In the genomic region with DNA sequence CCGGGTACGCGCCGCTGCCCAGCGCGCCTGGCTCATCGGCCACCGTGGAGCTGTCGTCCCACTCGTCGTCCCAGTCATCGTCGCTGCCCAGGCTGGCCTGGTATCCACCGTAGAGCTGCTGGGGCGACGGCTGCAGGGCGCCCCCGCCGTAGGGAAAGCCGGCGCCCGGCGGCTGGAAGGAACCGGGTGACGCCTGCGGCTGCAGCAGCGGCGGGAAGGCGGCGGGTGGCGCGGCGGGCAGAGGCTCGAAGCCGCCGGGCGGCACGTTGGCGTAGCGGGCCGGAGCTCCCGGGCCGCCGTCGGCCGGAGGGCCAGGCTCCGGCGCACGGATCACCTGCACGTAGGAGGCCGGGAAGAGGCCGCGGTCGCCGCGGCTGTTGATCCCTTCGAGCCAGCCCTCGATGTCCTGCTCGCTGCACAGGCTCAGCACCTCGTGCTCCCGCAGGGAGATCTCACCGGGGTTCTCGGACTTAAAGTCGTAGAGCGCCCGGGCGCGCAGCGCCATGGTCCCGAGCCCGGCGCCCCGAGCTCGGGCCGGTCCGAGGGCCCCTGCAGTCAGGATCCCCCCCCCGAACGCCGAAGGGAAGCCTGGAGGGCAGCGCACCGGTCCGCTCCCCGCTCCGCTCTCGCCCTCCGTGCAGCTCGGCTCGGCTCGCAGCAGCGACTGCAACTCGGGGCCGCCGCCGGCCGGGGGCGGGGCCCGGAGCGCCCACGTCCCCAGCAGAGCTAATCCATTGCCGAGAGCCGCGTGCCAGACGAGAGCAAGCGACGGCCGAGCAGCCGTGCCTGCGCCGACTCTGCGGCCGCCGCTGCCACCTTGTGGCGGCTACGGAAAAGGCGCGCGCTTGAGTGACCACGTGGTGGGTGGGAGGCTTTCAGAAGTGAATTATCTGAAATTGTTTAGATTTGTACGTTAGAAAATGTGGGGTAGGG, we compare ENCODE assay signal across 8 mouse cellular contexts. TPM values are rescaled to one million over a fixed set of nuclear protein-coding genes. Genes with fewer than 3 reads are reported as not detected.
DNase-seq lines count a peak whose midpoint lies in the region; ATAC-seq and TF ChIP-seq lines count a peak whose summit lies in the region.

A gene (minus strand): TSS at position 674 of the 933 bp plus-strand sequence.

- no peaks in the 10 kb centered on the region for H3K9me3 ChIP-seq in heart, embryonic 12.5 days (replicated peaks)
- no peaks in the 10 kb centered on the region for H3K9me3 ChIP-seq in kidney, postnatal 0 days (replicated peaks; ENCODE audit: low read length)

- peak within 1 kb of the TSS; percentile 91 for H3K9ac ChIP-seq in heart, embryonic 12.5 days
- H3K9ac ChIP-seq in kidney, postnatal 0 days (ENCODE audit: low read depth, low read length), result peak within 1 kb of the TSS; percentile 91
- peak within 1 kb of the TSS; percentile 99 for H3K9ac ChIP-seq in liver, adult 2 months (ENCODE audit: low read depth, low read length)

- WGBS in heart, embryonic 12.5 days, result under 1% methylated on average over 107 of the region's 119 CpGs
- 2% methylated on average over 92 of the region's 119 CpGs for WGBS in kidney, postnatal 0 days
- WGBS in liver, adult 2 months, result under 1% methylated on average over 115 of the region's 119 CpGs

- peak; percentile 97 for TF ChIP-seq CTCF in kidney, postnatal 0 days (IDR thresholded peaks at IDR 0.05; ENCODE audit: low read depth)
- peak; percentile 91 for TF ChIP-seq CTCF in liver, adult 2 months (IDR thresholded peaks at IDR 0.05; ENCODE audit: low read depth, low read length)

- peak; percentile 97 for DNase-seq in CD4-positive, CD25-positive, alpha-beta regulatory T cell, adult 2 months (ENCODE audit: low read depth, low spot score)
- DNase-seq in kidney, postnatal 0 days (ENCODE audit: low spot score), result peak; percentile 97
- peak; percentile 72 for DNase-seq in liver, adult 2 months (ENCODE audit: extremely low read depth, low read depth, low spot score)
- DNase-seq in spleen, postnatal 36 days (ENCODE audit: low spot score in 2 of 2), result peak; percentile 85 to 88

- H3K27ac ChIP-seq in brown adipose tissue, adult 24 weeks (replicated peaks; ENCODE audit: low read depth, low read length), result peak within 1 kb of the TSS; percentile 80
- H3K27ac ChIP-seq in heart, embryonic 12.5 days (ENCODE audit: poor library complexity, severe bottlenecking), result peak within 1 kb of the TSS; percentile 82
- peak within 1 kb of the TSS; percentile 92 for H3K27ac ChIP-seq in kidney, postnatal 0 days
- H3K27ac ChIP-seq in liver, adult 2 months (replicated peaks; ENCODE audit: insufficient read depth, low read depth, low read length), result peak within 1 kb of the TSS; percentile 93

- H3K79me2 ChIP-seq in liver, adult 2 months (ENCODE audit: control insufficient read depth, insufficient read depth, low read length), result peaks cover 20% of the 10 kb centered on the region

- H3K4me3 ChIP-seq in brown adipose tissue, adult 24 weeks (ENCODE audit: insufficient read depth, low read depth, low read length), result peak within 1 kb of the TSS; percentile 97
- H3K4me3 ChIP-seq in heart, embryonic 12.5 days, result peak within 1 kb of the TSS; percentile 80
- H3K4me3 ChIP-seq in kidney, postnatal 0 days (replicated peaks; ENCODE audit: low read depth, low read length), result peak within 1 kb of the TSS; percentile 68
- peak within 1 kb of the TSS; percentile 95 for H3K4me3 ChIP-seq in liver, adult 2 months (ENCODE audit: insufficient read depth, low read depth, low read length)

- peak within 1 kb of the TSS; percentile 80 for H3K4me2 ChIP-seq in heart, embryonic 12.5 days
- H3K4me2 ChIP-seq in kidney, postnatal 0 days (ENCODE audit: low read length), result peak within 1 kb of the TSS; percentile 83

- peaks cover 16% of the 10 kb centered on the region for H3K4me1 ChIP-seq in brown adipose tissue, adult 24 weeks (ENCODE audit: control insufficient read depth, insufficient read depth, insufficient read length, low read length)
- peaks cover 34% of the 10 kb centered on the region for H3K4me1 ChIP-seq in heart, embryonic 12.5 days (replicated peaks)
- peaks cover 24% of the 10 kb centered on the region for H3K4me1 ChIP-seq in kidney, postnatal 0 days (replicated peaks; ENCODE audit: insufficient read depth, low read length)
- H3K4me1 ChIP-seq in liver, adult 2 months (ENCODE audit: control insufficient read depth, insufficient read depth, low read length), result peaks cover 13% of the 10 kb centered on the region

- peak; percentile 68 for ATAC-seq in erythroid progenitor cell, adult 5-6 weeks (replicated peaks; ENCODE audit: low FRiP score, poor library complexity, severe bottlenecking)
- ATAC-seq in heart, embryonic 12.5 days (ENCODE audit: insufficient number of reproducible peaks, low FRiP score), result peak; percentile 90
- ATAC-seq in kidney, postnatal 0 days (replicated peaks; ENCODE audit: low FRiP score, low read depth), result peak; percentile 89
- peak; percentile 57 for ATAC-seq in monocyte, adult 5-6 weeks (replicated peaks; ENCODE audit: insufficient number of reproducible peaks, low FRiP score, low TSS enrichment, poor library complexity, severe bottlenecking)

- no peaks in the 10 kb centered on the region for H3K27me3 ChIP-seq in heart, embryonic 12.5 days (replicated peaks)
- H3K27me3 ChIP-seq in kidney, postnatal 0 days (ENCODE audit: insufficient read depth, low read length), result no peaks in the 10 kb centered on the region
- no peaks in the 10 kb centered on the region for H3K27me3 ChIP-seq in liver, adult 2 months (ENCODE audit: control insufficient read depth, insufficient read depth, low read length)

- no peaks in the 10 kb centered on the region for H3K36me3 ChIP-seq in heart, embryonic 12.5 days
- no peaks in the 10 kb centered on the region for H3K36me3 ChIP-seq in kidney, postnatal 0 days (ENCODE audit: insufficient read depth, low read length)
- H3K36me3 ChIP-seq in liver, adult 2 months (ENCODE audit: control insufficient read depth, insufficient read depth, low read length), result no peaks in the 10 kb centered on the region

- peak; percentile 92 for TF ChIP-seq POLR2A in liver, adult 2 months (IDR thresholded peaks at IDR 0.05; ENCODE audit: extremely low read depth, insufficient read depth, low read length)

RNA-seq across cellular contexts. Expression of the gene that starts here (rescaled TPM):
- polyA plus RNA-seq in brown adipose tissue, adult 24 weeks (2012; ENCODE audit: insufficient read depth, insufficient read length, missing spikeins), result 13.1 and 14.5 TPM in 2 replicates
- total RNA-seq in erythroid progenitor cell, adult 5-6 weeks (2015; ENCODE audit: low replicate concordance), result 5.8 and 6.3 TPM in 2 replicates
- 5.7 and 8.2 TPM in 2 replicates for total RNA-seq in erythroid progenitor cell, adult 5-6 weeks (2017; ENCODE audit: low replicate concordance)
- polyA plus RNA-seq in heart, embryonic 12.5 days (2016; fragmentation: Nextera tagmentation; extraction: Ambion mirVana), result 29.6 and 31.6 TPM in 2 replicates
- polyA plus RNA-seq in kidney, postnatal 0 days (2015; fragmentation: Nextera tagmentation; extraction: Ambion mirVana), result 31.2 and 34.8 TPM in 2 replicates
- 15.4 and 18.1 TPM in 2 replicates for total RNA-seq in liver, adult 2 months (2014; rRNA removed)
- 7.2 and 7.5 TPM in 2 replicates for polyA plus RNA-seq in liver, adult 2 months (2012; rRNA removed)
- total RNA-seq in monocyte, adult 5-6 weeks (2017), result 88.0 to 99.7 TPM (median 95.7 TPM) in 3 replicates

Comparison
In these comparisons a context has a peak if more than half of its experiments do, and no peak if none do; other contexts are left out.
1. Peak in every context shown above with its lines: DNase-seq, ATAC-seq, H3K4me3 ChIP-seq and H3K27ac ChIP-seq.